Mouse (Mus musculus): ENCODE measurements at regions not wholly inside any gene's neighbourhood (a gene's known extent, or its start where the extent isn't known, plus 50 kb on each side); places are given as distances from the start of the nearest gene placed in this dataset.

DNA sequence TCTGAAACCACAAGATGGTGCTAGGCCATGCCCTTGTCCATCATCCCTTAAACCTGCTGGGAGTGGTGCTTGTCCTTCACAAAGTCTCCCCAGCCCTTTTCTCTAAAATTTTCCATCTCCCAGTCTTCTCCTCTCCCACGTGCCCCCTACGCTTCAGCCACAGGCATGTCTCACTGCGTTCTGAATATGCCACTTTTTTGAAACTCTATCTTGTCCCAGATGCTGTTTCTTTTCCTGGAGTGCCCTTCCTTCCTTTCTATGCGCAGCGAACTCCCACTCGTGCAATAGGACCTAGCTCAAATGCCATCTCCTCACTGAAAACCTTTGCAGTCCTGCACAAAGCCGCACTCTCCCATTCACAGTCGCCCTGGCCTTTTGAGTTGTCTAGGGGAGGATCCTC, 525.5 kb downstream of the Cetn3 start:
- 83% methylated on average over 8 of the region's 8 CpGs for WGBS
- TF ChIP-seq CTCF (IDR thresholded peaks at IDR 0.05; ENCODE audit: extremely low read depth, insufficient read length, insufficient replicate concordance, low read depth, low read length) (no peak), POLR2A (IDR thresholded peaks at IDR 0.05; ENCODE audit: low read depth, low read length) (no peak)

DNA sequence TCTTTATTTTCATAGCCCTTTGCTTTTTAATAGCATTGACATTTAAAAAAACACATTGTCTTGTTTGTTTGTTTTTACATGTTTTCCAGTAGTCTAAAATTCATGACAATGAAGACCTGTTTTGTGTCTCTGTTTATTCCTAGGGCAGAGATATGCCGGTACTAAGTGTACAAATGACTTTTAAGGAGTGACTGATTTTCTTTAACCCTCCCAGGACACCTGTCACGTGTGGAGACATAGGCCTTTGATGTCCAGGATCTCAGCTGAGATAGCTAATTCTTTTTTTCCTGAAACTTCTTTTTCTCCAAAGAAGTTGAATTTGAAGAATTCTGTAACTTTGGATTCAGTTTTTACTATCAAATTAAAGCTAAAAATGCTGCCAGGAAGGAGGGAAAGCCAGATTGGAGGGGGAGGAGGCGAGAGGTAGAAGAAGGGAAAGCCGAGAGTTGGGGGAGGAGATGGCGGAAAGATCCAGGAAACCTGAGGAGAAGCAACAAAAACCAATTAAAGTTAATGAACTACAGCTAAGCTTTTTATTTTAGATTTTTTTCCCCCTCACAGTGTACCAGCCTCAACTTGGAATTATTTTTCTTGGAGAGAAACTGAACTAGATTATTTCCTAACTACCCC, 533.8 kb downstream of the Cetn3 start:
- WGBS = 60% methylated on average over 5 of the region's 5 CpGs
- no peak overlapping the region for H3K4me3 ChIP-seq (ENCODE audit: low read depth, low read length)
- no peaks in the 10 kb centered on the region for H3K27me3 ChIP-seq (ENCODE audit: control insufficient read depth, insufficient read depth, low read length)
- no peaks in the 10 kb centered on the region for H3K36me3 ChIP-seq (ENCODE audit: control insufficient read depth, insufficient read depth, low read length)
- TF ChIP-seq CTCF (IDR thresholded peaks at IDR 0.05; ENCODE audit: extremely low read depth, insufficient read length, insufficient replicate concordance, low read depth, low read length) (no peak), POLR2A (IDR thresholded peaks at IDR 0.05; ENCODE audit: low read depth, low read length) (no peak)
- H3K27ac ChIP-seq (ENCODE audit: insufficient read depth, low read depth, low read length) = no peak overlapping the region
- H3K4me1 ChIP-seq (ENCODE audit: control insufficient read depth, insufficient read depth, insufficient read length, low read length) = no peaks in the 10 kb centered on the region

More for the DNA sequence above, 525.5 kb downstream of the Cetn3 start:
- Histone ChIP-seq H3K4me1 (ENCODE audit: control insufficient read depth, insufficient read depth, insufficient read length, low read length) (no peaks in the 10 kb centered on the region), H3K27me3 (ENCODE audit: control insufficient read depth, insufficient read depth, low read length) (no peaks in the 10 kb centered on the region), H3K4me3 (ENCODE audit: low read depth, low read length) (no peak overlapping the region), H3K27ac (ENCODE audit: insufficient read depth, low read depth, low read length) (no peak overlapping the region), H3K36me3 (ENCODE audit: control insufficient read depth, insufficient read depth, low read length) (no peaks in the 10 kb centered on the region)

DNA sequence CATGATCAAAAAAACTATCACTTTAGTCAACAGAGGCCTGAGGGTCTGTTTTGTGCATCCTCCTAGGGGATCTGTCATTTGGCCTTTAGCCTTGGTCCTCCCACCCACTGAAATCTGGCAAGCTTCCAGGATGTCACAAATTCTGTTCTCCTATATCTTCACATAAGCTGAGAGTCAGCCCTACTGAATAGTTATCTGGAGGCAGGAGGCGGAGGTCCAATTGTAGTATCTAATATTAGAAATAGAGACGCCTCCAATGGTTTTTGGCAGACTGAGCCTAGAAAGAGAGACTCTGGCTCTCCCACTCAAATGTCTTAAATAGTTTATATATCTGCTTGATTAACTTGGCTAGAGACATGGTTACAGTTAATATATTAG, 534.3 kb downstream of the Cetn3 start:
- Histone ChIP-seq H3K27ac (ENCODE audit: insufficient read depth, low read depth, low read length) (no peak overlapping the region), H3K4me1 (ENCODE audit: control insufficient read depth, insufficient read depth, insufficient read length, low read length) (no peaks in the 10 kb centered on the region), H3K4me3 (ENCODE audit: low read depth, low read length) (no peak overlapping the region), H3K27me3 (ENCODE audit: control insufficient read depth, insufficient read depth, low read length) (no peaks in the 10 kb centered on the region), H3K36me3 (ENCODE audit: control insufficient read depth, insufficient read depth, low read length) (no peaks in the 10 kb centered on the region)
- TF ChIP-seq POLR2A (IDR thresholded peaks at IDR 0.05; ENCODE audit: low read depth, low read length) = no peak
- WGBS = 75% methylated on average over 2 of the region's 2 CpGs

DNA sequence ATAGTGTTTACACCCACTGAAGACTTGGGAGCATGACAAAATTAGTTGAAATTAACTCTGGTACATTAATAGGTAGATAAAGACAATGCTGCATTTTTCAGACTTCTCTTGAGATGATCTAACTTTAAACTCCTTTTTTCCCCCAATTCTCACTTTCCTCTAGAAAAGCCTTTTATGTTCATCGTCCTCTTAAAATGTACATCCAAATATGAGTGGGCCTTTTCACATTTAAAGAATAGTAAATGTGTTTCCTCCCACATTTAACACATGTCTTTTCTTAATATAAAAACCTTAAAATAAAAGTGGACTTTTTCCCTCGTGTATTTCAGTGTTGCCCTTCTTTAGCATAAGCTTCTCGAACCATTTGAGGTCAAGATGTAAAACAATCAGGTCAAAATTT, 535.5 kb downstream of the Cetn3 start:
- H3K4me3 ChIP-seq (ENCODE audit: low read depth, low read length) = no peak overlapping the region
- no peaks in the 10 kb centered on the region for H3K27me3 ChIP-seq (ENCODE audit: control insufficient read depth, insufficient read depth, low read length)
- H3K27ac ChIP-seq (ENCODE audit: insufficient read depth, low read depth, low read length) = no peak overlapping the region
- TF ChIP-seq CTCF (IDR thresholded peaks at IDR 0.05; ENCODE audit: extremely low read depth, insufficient read length, insufficient replicate concordance, low read depth, low read length) = no peak
- no peak for TF ChIP-seq POLR2A (IDR thresholded peaks at IDR 0.05; ENCODE audit: low read depth, low read length)
- H3K36me3 ChIP-seq (ENCODE audit: control insufficient read depth, insufficient read depth, low read length) = no peaks in the 10 kb centered on the region
- H3K4me1 ChIP-seq (ENCODE audit: control insufficient read depth, insufficient read depth, insufficient read length, low read length) = no peaks in the 10 kb centered on the region
- 68% methylated on average over 3 of the region's 3 CpGs for WGBS

DNA sequence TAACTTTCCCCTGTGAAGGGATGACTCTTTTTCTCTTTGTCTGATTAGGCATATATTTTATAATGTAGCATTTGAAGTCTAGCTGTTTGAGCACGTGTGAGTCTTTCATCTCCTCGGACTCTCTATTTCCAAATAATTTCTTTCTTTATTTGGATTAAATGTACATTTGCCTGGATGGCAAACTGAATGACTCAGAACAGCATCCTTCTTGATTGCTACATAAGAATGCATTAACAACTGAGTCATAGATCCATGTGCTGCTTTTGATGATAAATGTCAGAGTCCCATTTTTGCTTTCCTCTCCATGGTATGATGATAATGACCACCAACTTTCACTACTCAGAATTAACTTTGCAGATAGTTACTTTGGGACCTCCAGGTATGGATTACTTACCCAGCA, 571.5 kb downstream of the Cetn3 start:
- no peaks in the 10 kb centered on the region for H3K36me3 ChIP-seq (ENCODE audit: control insufficient read depth, insufficient read depth, low read length)
- 90% methylated on average over 2 of the region's 2 CpGs for WGBS
- H3K27ac ChIP-seq (ENCODE audit: insufficient read depth, low read depth, low read length) = no peak overlapping the region
- TF ChIP-seq POLR2A (IDR thresholded peaks at IDR 0.05; ENCODE audit: low read depth, low read length) (no peak), CTCF (IDR thresholded peaks at IDR 0.05; ENCODE audit: extremely low read depth, insufficient read length, insufficient replicate concordance, low read depth, low read length) (no peak)
- H3K27me3 ChIP-seq (ENCODE audit: control insufficient read depth, insufficient read depth, low read length) = no peaks in the 10 kb centered on the region
- no peaks in the 10 kb centered on the region for H3K4me1 ChIP-seq (ENCODE audit: control insufficient read depth, insufficient read depth, insufficient read length, low read length)
- H3K4me3 ChIP-seq (ENCODE audit: low read depth, low read length) = no peak overlapping the region

DNA sequence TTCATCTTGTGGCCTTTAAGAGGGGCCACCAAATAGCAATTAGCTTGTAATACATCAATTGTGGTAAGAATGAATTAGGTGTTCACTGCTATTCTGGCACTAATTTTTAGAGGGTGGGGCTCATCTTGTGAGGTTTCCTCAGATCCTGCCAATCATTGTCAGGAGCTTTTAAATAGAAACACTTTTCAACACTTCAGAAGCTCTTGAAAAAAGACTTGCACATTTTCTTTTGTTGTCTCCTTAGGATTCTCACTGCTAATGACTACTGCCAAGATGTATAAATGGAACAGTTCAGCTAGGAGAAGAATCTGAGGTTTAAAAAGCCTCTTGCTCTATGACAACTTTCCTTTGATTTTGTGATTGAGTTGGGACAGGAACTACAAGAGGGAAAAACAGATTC, 572.4 kb downstream of the Cetn3 start:
- no peak overlapping the region for H3K4me3 ChIP-seq (ENCODE audit: low read depth, low read length)
- no peaks in the 10 kb centered on the region for H3K27me3 ChIP-seq (ENCODE audit: control insufficient read depth, insufficient read depth, low read length)
- H3K36me3 ChIP-seq (ENCODE audit: control insufficient read depth, insufficient read depth, low read length) = no peaks in the 10 kb centered on the region
- no peak overlapping the region for H3K27ac ChIP-seq (ENCODE audit: insufficient read depth, low read depth, low read length)
- H3K4me1 ChIP-seq (ENCODE audit: control insufficient read depth, insufficient read depth, insufficient read length, low read length) = no peaks in the 10 kb centered on the region
- TF ChIP-seq CTCF (IDR thresholded peaks at IDR 0.05; ENCODE audit: extremely low read depth, insufficient read length, insufficient replicate concordance, low read depth, low read length) = no peak
- TF ChIP-seq POLR2A (IDR thresholded peaks at IDR 0.05; ENCODE audit: low read depth, low read length) = no peak

DNA sequence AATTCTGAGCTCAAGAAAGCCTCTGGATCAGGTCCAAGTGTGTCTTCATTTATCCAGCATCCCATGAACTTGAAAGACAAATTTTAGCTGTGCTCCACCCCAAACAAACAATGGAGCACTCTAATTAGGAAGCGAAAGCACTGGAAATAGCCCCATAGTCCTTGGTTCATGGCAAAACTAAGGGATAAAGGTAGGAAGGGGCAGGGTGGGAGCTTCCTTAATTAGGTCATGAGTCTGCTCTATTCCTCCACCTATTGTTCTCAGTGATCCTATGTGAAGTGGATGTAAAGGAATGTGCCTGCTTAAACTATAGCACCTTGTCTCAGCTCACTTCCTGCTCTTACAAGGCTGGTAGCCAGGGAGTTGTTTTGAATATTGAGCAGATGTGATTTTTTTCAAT, 576.6 kb downstream of the Cetn3 start:
- Histone ChIP-seq H3K27me3 (ENCODE audit: control insufficient read depth, insufficient read depth, low read length) (no peaks in the 10 kb centered on the region), H3K36me3 (ENCODE audit: control insufficient read depth, insufficient read depth, low read length) (no peaks in the 10 kb centered on the region), H3K4me3 (ENCODE audit: low read depth, low read length) (no peak overlapping the region), H3K4me1 (ENCODE audit: control insufficient read depth, insufficient read depth, insufficient read length, low read length) (no peaks in the 10 kb centered on the region), H3K27ac (ENCODE audit: insufficient read depth, low read depth, low read length) (no peak overlapping the region)
- WGBS = 74% methylated on average over 1 of the region's 1 CpGs
- no peak for TF ChIP-seq POLR2A (IDR thresholded peaks at IDR 0.05; ENCODE audit: low read depth, low read length)
- TF ChIP-seq CTCF (IDR thresholded peaks at IDR 0.05; ENCODE audit: extremely low read depth, insufficient read length, insufficient replicate concordance, low read depth, low read length) = no peak

DNA sequence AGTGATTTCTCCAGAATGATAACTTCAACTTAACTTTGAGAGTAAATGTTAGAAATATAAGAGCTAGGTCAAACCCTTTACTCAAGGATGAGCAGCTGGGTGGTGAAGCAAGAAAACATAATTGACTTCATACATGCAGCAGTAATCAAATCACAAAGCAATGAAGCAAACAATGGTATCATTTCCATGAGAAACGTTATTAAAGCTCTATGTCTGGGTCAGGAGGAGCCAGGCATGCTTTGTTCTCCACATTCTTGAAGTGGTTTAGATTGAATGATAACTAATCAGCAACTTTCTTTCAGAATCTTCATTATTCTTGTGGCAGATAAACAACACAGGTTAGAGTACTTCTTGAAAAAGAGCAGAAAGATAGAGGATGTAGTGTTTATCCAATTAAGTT, 577.8 kb downstream of the Cetn3 start:
- H3K36me3 ChIP-seq (ENCODE audit: control insufficient read depth, insufficient read depth, low read length) = no peaks in the 10 kb centered on the region
- H3K4me1 ChIP-seq (ENCODE audit: control insufficient read depth, insufficient read depth, insufficient read length, low read length) = no peaks in the 10 kb centered on the region
- no peaks in the 10 kb centered on the region for H3K27me3 ChIP-seq (ENCODE audit: control insufficient read depth, insufficient read depth, low read length)
- 19% methylated on average over 1 of the region's 1 CpGs for WGBS
- TF ChIP-seq POLR2A (IDR thresholded peaks at IDR 0.05; ENCODE audit: low read depth, low read length) = no peak
- TF ChIP-seq CTCF (IDR thresholded peaks at IDR 0.05; ENCODE audit: extremely low read depth, insufficient read length, insufficient replicate concordance, low read depth, low read length) = no peak
- H3K4me3 ChIP-seq (ENCODE audit: low read depth, low read length) = no peak overlapping the region
- H3K27ac ChIP-seq (ENCODE audit: insufficient read depth, low read depth, low read length) = no peak overlapping the region
